Mouse (Mus musculus): ENCODE data around the gene Olfr601. TPM values are rescaled to one million over a fixed set of nuclear protein-coding genes. Genes with fewer than 3 reads are reported as not detected.
"Not testable (repeated sequence)": the region's sequence is repeated elsewhere in the genome, so short reads cannot be mapped to it uniquely, and the experiment has no call there.

The Olfr601 gene
- not detected in 2 replicates for polyA plus RNA-seq (2012; ENCODE audit: insufficient read depth, insufficient read length, low replicate concordance, missing spikeins)

- WGBS: 80% methylated on average over 1 of the region's 1 CpGs
- TF ChIP-seq CTCF (IDR thresholded peaks at IDR 0.05; ENCODE audit: insufficient read depth, low read depth, low read length) (no peak), POLR2A (IDR thresholded peaks at IDR 0.05; ENCODE audit: insufficient read depth, low read depth, low read length) (no peak)
- no peak within 1 kb of the TSS for H3K27ac ChIP-seq (ENCODE audit: insufficient read depth, low read depth, low read length)
- H3K4me1 ChIP-seq (ENCODE audit: control insufficient read depth, insufficient read depth, low read length): no peaks in the 10 kb centered on the region
- H3K4me3 ChIP-seq (ENCODE audit: insufficient read depth, low read depth, low read length): no peak within 1 kb of the TSS
Observed at GRCm38 (mm10) chr7:103362555-103362954, at the start of gene Olfr601. Gene Olfr601, minus strand, starts transcription at chr7:103362655.

- 60% methylated on average over 3 of the region's 3 CpGs for WGBS
- H3K4me1 ChIP-seq (ENCODE audit: control insufficient read depth, insufficient read depth, low read length); H3K27ac ChIP-seq (ENCODE audit: insufficient read depth, low read depth, low read length); H3K4me3 ChIP-seq (ENCODE audit: insufficient read depth, low read depth, low read length): not testable (repeated sequence)
Observed at GRCm38 (mm10) chr7:103406521-103407055, 44.1 kb upstream of the Olfr601 start.

- Histone ChIP-seq H3K27ac (ENCODE audit: insufficient read depth, low read depth, low read length) (no peak overlapping the region), H3K4me3 (ENCODE audit: insufficient read depth, low read depth, low read length) (no peak overlapping the region), H3K4me1 (ENCODE audit: control insufficient read depth, insufficient read depth, low read length) (no peaks in the 10 kb centered on the region)
- WGBS: 7% methylated on average over 1 of the region's 1 CpGs
- TF ChIP-seq CTCF (IDR thresholded peaks at IDR 0.05; ENCODE audit: insufficient read depth, low read depth, low read length) (no peak), POLR2A (IDR thresholded peaks at IDR 0.05; ENCODE audit: insufficient read depth, low read depth, low read length) (no peak)
Observed at GRCm38 (mm10) chr7:103398981-103399380, 36.5 kb upstream of the Olfr601 start.

- H3K27ac ChIP-seq (ENCODE audit: insufficient read depth, low read depth, low read length): no peak overlapping the region
- H3K4me3 ChIP-seq (ENCODE audit: insufficient read depth, low read depth, low read length): no peak overlapping the region
- TF ChIP-seq POLR2A (IDR thresholded peaks at IDR 0.05; ENCODE audit: insufficient read depth, low read depth, low read length): no peak
- no peak for TF ChIP-seq CTCF (IDR thresholded peaks at IDR 0.05; ENCODE audit: insufficient read depth, low read depth, low read length)
- no peaks in the 10 kb centered on the region for H3K4me1 ChIP-seq (ENCODE audit: control insufficient read depth, insufficient read depth, low read length)
Observed at GRCm38 (mm10) chr7:103397758-103398157, 35.3 kb upstream of the Olfr601 start.

- no peak within 1 kb of the TSS for H3K4me3 ChIP-seq (ENCODE audit: insufficient read depth, low read depth, low read length)
- no peak within 1 kb of the TSS for H3K27ac ChIP-seq (ENCODE audit: insufficient read depth, low read depth, low read length)
- no peaks in the 10 kb centered on the region for H3K4me1 ChIP-seq (ENCODE audit: control insufficient read depth, insufficient read depth, low read length)
- no peak for TF ChIP-seq CTCF (IDR thresholded peaks at IDR 0.05; ENCODE audit: insufficient read depth, low read depth, low read length)
- no peak for TF ChIP-seq POLR2A (IDR thresholded peaks at IDR 0.05; ENCODE audit: insufficient read depth, low read depth, low read length)
Observed at GRCm38 (mm10) chr7:103386077-103386476, 23.6 kb upstream of the Olfr601 start, which contains the start of gene Olfr603. Gene Olfr603, minus strand, starts transcription at chr7:103386177.

GRCm38 (mm10) chr7:103349569-103349968, 12.9 kb downstream of the Olfr601 start, which contains the start of gene Olfr600:
Gene Olfr600, minus strand, starts transcription at chr7:103349669.
- Histone ChIP-seq H3K4me1 (ENCODE audit: control insufficient read depth, insufficient read depth, low read length) (no peaks in the 10 kb centered on the region), H3K4me3 (ENCODE audit: insufficient read depth, low read depth, low read length) (no peak within 1 kb of the TSS), H3K27ac (ENCODE audit: insufficient read depth, low read depth, low read length) (no peak within 1 kb of the TSS)
- TF ChIP-seq POLR2A (IDR thresholded peaks at IDR 0.05; ENCODE audit: insufficient read depth, low read depth, low read length) (no peak), CTCF (IDR thresholded peaks at IDR 0.05; ENCODE audit: insufficient read depth, low read depth, low read length) (no peak)

GRCm38 (mm10) chr7:103335617-103336016, 26.8 kb downstream of the Olfr601 start, which contains the start of gene Olfr599:
Gene Olfr599, plus strand, starts transcription at chr7:103335917.
- H3K4me3 ChIP-seq (ENCODE audit: insufficient read depth, low read depth, low read length): no peak within 1 kb of the TSS
- no peak for TF ChIP-seq CTCF (IDR thresholded peaks at IDR 0.05; ENCODE audit: insufficient read depth, low read depth, low read length)
- TF ChIP-seq POLR2A (IDR thresholded peaks at IDR 0.05; ENCODE audit: insufficient read depth, low read depth, low read length): no peak
- H3K27ac ChIP-seq (ENCODE audit: insufficient read depth, low read depth, low read length): no peak within 1 kb of the TSS
- H3K4me1 ChIP-seq (ENCODE audit: control insufficient read depth, insufficient read depth, low read length): no peaks in the 10 kb centered on the region
- WGBS: 87% methylated on average over 1 of the region's 1 CpGs

GRCm38 (mm10) chr7:103323268-103323667, 39.2 kb downstream of the Olfr601 start, which contains the start of gene Olfr598:
Gene Olfr598, plus strand, starts transcription at chr7:103323568.
- H3K4me3 ChIP-seq (ENCODE audit: insufficient read depth, low read depth, low read length): no peak within 1 kb of the TSS
- TF ChIP-seq CTCF (IDR thresholded peaks at IDR 0.05; ENCODE audit: insufficient read depth, low read depth, low read length) (no peak), POLR2A (IDR thresholded peaks at IDR 0.05; ENCODE audit: insufficient read depth, low read depth, low read length) (no peak)
- H3K27ac ChIP-seq (ENCODE audit: insufficient read depth, low read depth, low read length): no peak within 1 kb of the TSS

GRCm38 (mm10) chr7:103316015-103316414, 46.4 kb downstream of the Olfr601 start, which contains the start of gene Olfr597:
Gene Olfr597, plus strand, starts transcription at chr7:103316315.
- not testable (repeated sequence) for H3K4me3 ChIP-seq (ENCODE audit: insufficient read depth, low read depth, low read length); H3K4me1 ChIP-seq (ENCODE audit: control insufficient read depth, insufficient read depth, low read length); H3K27ac ChIP-seq (ENCODE audit: insufficient read depth, low read depth, low read length)
- 88% methylated on average over 2 of the region's 2 CpGs for WGBS

More at GRCm38 (mm10) chr7:103323268-103323667, 39.2 kb downstream of the Olfr601 start, which contains the start of gene Olfr598:
- H3K4me1 ChIP-seq (ENCODE audit: control insufficient read depth, insufficient read depth, low read length): no peaks in the 10 kb centered on the region

Other genes starting within 250 kb of the Olfr601 start
- not detected in 2 replicates for gene Olfr586, start 237.0 kb downstream of the Olfr601 start, polyA plus RNA-seq (2012; ENCODE audit: insufficient read depth, insufficient read length, low replicate concordance, missing spikeins)
- gene Olfr588-ps1, start 221.8 kb downstream of the Olfr601 start, polyA plus RNA-seq (2012; ENCODE audit: insufficient read depth, insufficient read length, low replicate concordance, missing spikeins): not detected in 2 replicates
- gene Olfr589, start 206.3 kb downstream of the Olfr601 start, polyA plus RNA-seq (2012; ENCODE audit: insufficient read depth, insufficient read length, low replicate concordance, missing spikeins): not detected in 2 replicates
- gene Olfr591, start 184.3 kb downstream of the Olfr601 start, polyA plus RNA-seq (2012; ENCODE audit: insufficient read depth, insufficient read length, low replicate concordance, missing spikeins): not detected in 2 replicates
- gene Olfr592, start 177.9 kb downstream of the Olfr601 start, polyA plus RNA-seq (2012; ENCODE audit: insufficient read depth, insufficient read length, low replicate concordance, missing spikeins): not detected in 2 replicates
- gene Olfr593, start 150.8 kb downstream of the Olfr601 start, polyA plus RNA-seq (2012; ENCODE audit: insufficient read depth, insufficient read length, low replicate concordance, missing spikeins): not detected in 2 replicates
- gene Olfr594, start 145.7 kb downstream of the Olfr601 start, polyA plus RNA-seq (2012; ENCODE audit: insufficient read depth, insufficient read length, low replicate concordance, missing spikeins): not detected in 2 replicates
- not detected in 2 replicates for gene Usp17ld, start 110.2 kb downstream of the Olfr601 start, polyA plus RNA-seq (2012; ENCODE audit: insufficient read depth, insufficient read length, low replicate concordance, missing spikeins)
- gene Olfr596, start 57.0 kb downstream of the Olfr601 start, polyA plus RNA-seq (2012; ENCODE audit: insufficient read depth, insufficient read length, low replicate concordance, missing spikeins): not detected in 2 replicates
- not detected in 2 replicates for gene Olfr597, start 46.3 kb downstream of the Olfr601 start, polyA plus RNA-seq (2012; ENCODE audit: insufficient read depth, insufficient read length, low replicate concordance, missing spikeins)
- not detected in 2 replicates for gene Olfr598, start 39.1 kb downstream of the Olfr601 start, polyA plus RNA-seq (2012; ENCODE audit: insufficient read depth, insufficient read length, low replicate concordance, missing spikeins)
- not detected in 2 replicates for gene Olfr599, start 26.7 kb downstream of the Olfr601 start, polyA plus RNA-seq (2012; ENCODE audit: insufficient read depth, insufficient read length, low replicate concordance, missing spikeins)
- gene Olfr600, start 13.0 kb downstream of the Olfr601 start, polyA plus RNA-seq (2012; ENCODE audit: insufficient read depth, insufficient read length, low replicate concordance, missing spikeins): not detected in 2 replicates
- not detected in 2 replicates for gene Olfr603, start 23.5 kb upstream of the Olfr601 start, polyA plus RNA-seq (2012; ENCODE audit: insufficient read depth, insufficient read length, low replicate concordance, missing spikeins)
- not detected in 2 replicates for gene Usp17lc, start 52.4 kb upstream of the Olfr601 start, polyA plus RNA-seq (2012; ENCODE audit: insufficient read depth, insufficient read length, low replicate concordance, missing spikeins)
- not detected in 2 replicates for gene Olfr605, start 82.8 kb upstream of the Olfr601 start, polyA plus RNA-seq (2012; ENCODE audit: insufficient read depth, insufficient read length, low replicate concordance, missing spikeins)
- gene Olfr606, start 86.4 kb upstream of the Olfr601 start, polyA plus RNA-seq (2012; ENCODE audit: insufficient read depth, insufficient read length, low replicate concordance, missing spikeins): not detected in 2 replicates
- not detected in 2 replicates for gene Olfr607, start 101.5 kb upstream of the Olfr601 start, polyA plus RNA-seq (2012; ENCODE audit: insufficient read depth, insufficient read length, low replicate concordance, missing spikeins)
- gene Olfr608, start 107.2 kb upstream of the Olfr601 start, polyA plus RNA-seq (2012; ENCODE audit: insufficient read depth, insufficient read length, low replicate concordance, missing spikeins): not detected in 2 replicates
- gene Olfr609, start 135.4 kb upstream of the Olfr601 start, polyA plus RNA-seq (2012; ENCODE audit: insufficient read depth, insufficient read length, low replicate concordance, missing spikeins): not detected in 2 replicates
- gene Olfr610, start 149.5 kb upstream of the Olfr601 start, polyA plus RNA-seq (2012; ENCODE audit: insufficient read depth, insufficient read length, low replicate concordance, missing spikeins): not detected in 2 replicates
- not detected in 2 replicates for gene Olfr611, start 158.2 kb upstream of the Olfr601 start, polyA plus RNA-seq (2012; ENCODE audit: insufficient read depth, insufficient read length, low replicate concordance, missing spikeins)
- not detected in 2 replicates for gene Olfr612, start 180.1 kb upstream of the Olfr601 start, polyA plus RNA-seq (2012; ENCODE audit: insufficient read depth, insufficient read length, low replicate concordance, missing spikeins)
- not detected in 2 replicates for gene Olfr613, start 185.4 kb upstream of the Olfr601 start, polyA plus RNA-seq (2012; ENCODE audit: insufficient read depth, insufficient read length, low replicate concordance, missing spikeins)
- gene Olfr615, start 193.4 kb upstream of the Olfr601 start, polyA plus RNA-seq (2012; ENCODE audit: insufficient read depth, insufficient read length, low replicate concordance, missing spikeins): not detected in 2 replicates
- gene Olfr616, start 206.5 kb upstream of the Olfr601 start, polyA plus RNA-seq (2012; ENCODE audit: insufficient read depth, insufficient read length, low replicate concordance, missing spikeins): not detected in 2 replicates
- gene Olfr617, start 210.4 kb upstream of the Olfr601 start, polyA plus RNA-seq (2012; ENCODE audit: insufficient read depth, insufficient read length, low replicate concordance, missing spikeins): not detected in 2 replicates
- gene Olfr618, start 227.4 kb upstream of the Olfr601 start, polyA plus RNA-seq (2012; ENCODE audit: insufficient read depth, insufficient read length, low replicate concordance, missing spikeins): not detected in 2 replicates
- not detected in 2 replicates for gene Olfr619, start 237.9 kb upstream of the Olfr601 start, polyA plus RNA-seq (2012; ENCODE audit: insufficient read depth, insufficient read length, low replicate concordance, missing spikeins)
- not detected in 2 replicates for gene Olfr620, start 249.9 kb upstream of the Olfr601 start, polyA plus RNA-seq (2012; ENCODE audit: insufficient read depth, insufficient read length, low replicate concordance, missing spikeins)

Measured in olfactory bulb, adult 2 months (tissue).